Mouse (Mus musculus) layer of hippocampus, adult 2 months (tissue): ENCODE measurements around the gene H60b. TPM values are rescaled to one million over a fixed set of nuclear protein-coding genes. Genes with fewer than 3 reads are reported as not detected.
A peak's percentile ranks its signal among the peaks of the same experiment; 100 is the strongest.
"Not testable (repeated sequence)": the region's sequence is repeated elsewhere in the genome, so short reads cannot be mapped to it uniquely, and the experiment has no call there.

ENCODE experiments used
- DNase-seq, 2 experiments: peaks; one replicate each; pipeline ENCODE4 v3.0.0; 2022; ENCODE audit warnings: low spot score in 2 of 2
- H3K27ac ChIP-seq: fragments of 200-600 bp; 2 replicates; pipeline ENCODE4 v1.8.1; 2022
- H3K4me3 ChIP-seq: fragments of 200-600 bp; 2 replicates; pipeline ENCODE4 v1.8.1; 2022; ENCODE audit warnings: mild to moderate bottlenecking
- CTCF ChIP-seq: fragments of 200-600 bp; conservative IDR thresholded peaks from 2 replicates; pipeline ENCODE4 v1.8.1; 2022; ENCODE audit warnings: antibody characterized with exemption, mild to moderate bottlenecking, moderate library complexity
- total RNA-seq, 2 experiments: library from RNA; stranded (reverse); gene quantifications; 2 replicates each; pipeline ENCODE4 v1.2.3; 2021

The H60b gene
- total RNA-seq, 2 experiments from 2014 or later: not detected

DNA sequence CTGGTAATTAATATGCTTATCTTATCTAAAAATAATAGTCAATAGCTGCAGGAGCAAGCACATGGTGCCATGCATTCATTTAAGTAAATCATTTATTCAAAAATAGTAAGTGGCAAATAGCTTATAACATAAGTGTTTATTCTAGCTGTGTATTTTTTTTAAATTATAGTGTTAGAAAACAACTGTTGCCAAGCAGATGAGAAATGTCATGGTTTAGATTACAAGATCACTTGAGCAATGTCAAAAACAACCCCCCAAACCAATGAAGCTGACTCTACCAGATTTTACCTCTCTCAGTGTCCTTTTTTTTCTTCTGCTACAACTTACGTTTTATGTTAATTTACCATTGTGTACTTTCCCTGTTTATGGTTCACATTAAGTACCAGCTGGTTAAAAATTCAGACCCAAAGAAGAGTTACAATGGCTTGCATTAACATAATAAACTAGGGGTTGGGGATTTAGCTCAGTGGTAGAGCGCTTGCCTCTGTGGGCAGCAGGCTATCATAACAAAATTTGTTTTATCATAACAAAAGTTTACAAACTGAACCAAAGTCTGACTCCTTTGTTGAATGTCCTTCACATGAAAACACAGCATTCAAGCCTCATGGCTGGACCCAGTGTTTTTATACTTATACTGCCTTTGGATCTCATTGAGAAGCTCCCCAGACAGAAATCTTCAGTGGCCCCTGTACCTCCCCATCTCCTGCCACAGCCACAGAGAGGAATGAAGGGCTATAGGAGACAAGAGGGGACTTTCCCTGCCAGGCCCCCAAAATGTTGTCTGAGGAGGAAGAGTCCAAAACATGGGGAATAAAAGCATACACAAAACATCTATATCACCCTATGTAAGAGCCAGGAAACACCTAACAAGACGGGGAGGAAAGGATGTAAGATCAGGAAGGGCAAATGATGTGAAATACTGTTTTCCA, 3.3 kb upstream of the H60b start:
- H3K27ac ChIP-seq: no peak overlapping the region
- TF ChIP-seq CTCF: no peak
- DNase-seq: no peak

DNA sequence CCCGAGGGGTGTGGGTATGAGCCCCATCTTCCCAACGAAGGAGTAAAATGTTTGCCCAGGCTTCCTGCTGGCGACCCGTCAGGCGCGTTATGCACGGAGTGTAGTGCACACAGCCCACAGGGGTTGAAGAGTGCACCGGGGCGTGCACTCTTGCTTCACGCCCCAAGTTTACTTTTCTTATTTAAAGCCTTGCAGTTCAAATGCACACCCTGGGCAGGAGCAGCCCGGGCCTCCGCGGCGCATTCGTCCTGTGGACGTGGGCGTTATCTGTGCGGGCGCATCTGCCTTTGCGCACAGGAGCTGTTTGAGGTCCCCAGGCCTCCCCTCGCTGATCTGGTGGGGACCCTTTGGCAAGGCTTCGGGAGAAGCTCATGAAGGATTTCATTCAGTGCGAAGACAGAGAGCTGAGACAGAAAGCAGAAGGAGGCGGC, 760 bp downstream of the H60b start:
- Histone ChIP-seq H3K4me3 (no peak overlapping the region), H3K27ac (no peak overlapping the region)
- no peak for DNase-seq
- no peak for TF ChIP-seq CTCF

More for the DNA sequence above, 3.3 kb upstream of the H60b start:
- H3K4me3 ChIP-seq: no peak overlapping the region

DNA sequence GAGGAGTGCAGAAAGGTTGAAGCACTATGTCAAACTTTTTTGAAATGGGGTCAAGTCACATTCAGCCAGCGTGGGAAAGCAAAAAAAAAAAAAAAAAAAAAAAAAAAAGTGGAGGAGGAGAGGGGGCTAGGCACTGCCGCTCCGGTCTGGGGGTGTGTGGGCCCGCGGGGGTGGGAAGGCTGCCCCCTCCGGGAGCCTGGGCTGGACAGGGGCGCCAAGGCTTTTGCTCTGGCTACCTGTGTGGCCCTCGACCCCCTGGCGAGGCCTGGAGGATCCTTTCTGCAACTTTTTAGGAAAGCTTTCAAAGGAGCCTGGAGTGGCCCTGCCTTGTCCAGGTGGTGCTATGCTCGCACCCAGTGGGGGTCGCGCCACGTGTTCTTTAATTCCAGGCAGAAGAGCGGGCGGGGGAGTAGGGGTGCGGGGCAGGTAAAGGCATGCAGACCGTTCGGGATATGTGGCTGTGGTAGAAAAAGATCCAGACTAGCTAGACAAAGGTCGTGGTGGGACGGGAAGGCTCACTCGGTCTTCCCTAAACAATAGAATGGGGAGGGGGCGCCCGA, 1.3 kb downstream of the H60b start:
- Histone ChIP-seq H3K27ac (no peak overlapping the region), H3K4me3 (no peak overlapping the region)
- TF ChIP-seq CTCF: no peak
- DNase-seq: no peak

DNA sequence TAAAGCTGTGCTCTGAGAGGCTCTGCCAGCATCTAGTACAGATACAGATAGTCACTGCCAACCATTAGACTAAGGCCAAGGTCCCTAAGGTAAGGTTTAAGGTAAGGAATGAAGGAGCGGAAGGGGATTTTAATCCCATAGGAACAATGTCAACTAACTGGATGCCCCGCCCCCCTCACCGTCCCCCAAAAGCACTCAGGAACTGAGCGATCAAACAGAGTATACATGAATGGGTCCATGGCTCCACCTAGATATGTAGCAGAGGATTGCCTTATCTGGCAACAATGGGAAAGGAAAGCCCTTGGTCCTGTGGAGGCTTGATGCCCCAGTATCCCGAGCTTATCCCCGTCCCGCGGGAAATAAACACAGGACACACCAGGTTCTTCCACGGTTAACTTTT, 4.9 kb downstream of the H60b start:
- not testable (repeated sequence) for H3K4me3 ChIP-seq, DNase-seq, H3K27ac ChIP-seq

DNA sequence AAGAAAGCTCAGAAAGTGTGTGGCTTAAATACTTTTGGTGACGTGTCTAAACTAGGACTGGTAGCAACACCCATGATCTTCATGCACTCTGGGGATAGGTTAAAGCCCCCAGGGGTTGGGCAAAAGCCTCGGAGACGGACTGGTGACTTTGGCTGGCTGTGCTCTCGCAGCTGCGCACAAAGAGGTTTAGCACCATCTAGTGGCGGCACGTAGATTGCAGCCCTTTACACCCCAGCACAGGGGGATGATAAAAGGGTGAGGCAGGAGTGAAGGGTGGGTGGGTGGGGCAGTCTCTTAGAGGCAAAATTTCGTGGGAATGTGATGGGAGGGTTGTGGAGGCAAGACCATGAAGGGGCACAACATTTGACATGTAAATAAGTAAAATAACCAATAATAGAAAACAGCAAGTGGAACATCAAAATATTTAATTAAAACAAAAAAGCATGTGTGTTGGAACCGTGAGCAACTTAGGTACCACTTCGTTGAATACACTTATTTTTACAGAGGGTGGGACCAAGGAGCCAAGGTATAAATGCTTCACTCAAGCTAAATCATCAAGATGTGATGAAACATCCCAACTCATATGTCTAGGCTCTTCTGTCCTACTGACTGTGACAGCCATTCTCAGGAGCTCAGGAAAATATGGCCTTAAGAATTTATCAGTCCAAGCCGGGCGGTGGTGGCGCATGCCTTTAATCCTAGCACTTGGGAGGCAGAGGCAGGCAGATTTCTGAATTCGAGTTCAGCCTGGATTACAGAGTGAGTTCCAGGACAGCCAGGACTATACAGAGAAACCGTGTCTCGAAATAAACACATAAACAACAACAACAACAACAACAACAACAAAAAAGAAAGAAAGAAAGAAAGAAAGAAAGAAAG, 5.6 kb downstream of the H60b start:
- TF ChIP-seq CTCF: peak; percentile 69
- not testable (repeated sequence) for H3K27ac ChIP-seq, H3K4me3 ChIP-seq
- peak; percentile 46 to 75 for DNase-seq

DNA sequence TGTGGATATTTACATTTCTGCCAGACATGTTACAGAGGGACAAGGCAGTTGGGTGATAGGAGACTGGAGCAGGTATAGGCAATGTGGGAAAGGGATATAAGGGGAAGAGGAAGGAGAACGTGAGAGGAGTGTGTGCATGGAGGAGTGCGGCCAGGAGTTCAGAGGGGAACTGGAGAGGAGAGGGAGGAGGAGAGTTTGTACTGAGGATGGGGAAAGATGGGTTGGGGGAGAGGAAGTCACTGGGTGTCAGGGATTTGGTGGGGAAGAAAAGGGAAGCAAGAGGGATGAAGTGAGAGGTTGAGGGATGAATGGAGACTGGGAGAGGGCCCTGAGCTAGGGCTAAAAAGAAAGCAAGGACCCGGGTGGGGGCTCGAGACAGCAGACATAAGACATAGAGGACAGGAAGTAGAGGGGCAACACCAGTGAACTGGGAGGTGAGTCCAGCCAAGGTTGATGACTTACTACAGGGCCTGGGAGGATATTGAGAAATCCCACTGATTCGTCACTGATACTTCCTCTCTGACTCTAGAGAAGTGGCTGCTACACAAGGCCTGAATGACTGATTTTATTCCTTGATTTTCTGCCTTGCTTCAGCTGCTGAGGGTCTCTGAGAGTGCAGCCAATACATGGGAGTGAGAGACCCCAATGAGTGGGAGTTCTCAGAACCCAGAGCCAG, 7.1 kb downstream of the H60b start:
- not testable (repeated sequence) for DNase-seq, H3K4me3 ChIP-seq, H3K27ac ChIP-seq

DNA sequence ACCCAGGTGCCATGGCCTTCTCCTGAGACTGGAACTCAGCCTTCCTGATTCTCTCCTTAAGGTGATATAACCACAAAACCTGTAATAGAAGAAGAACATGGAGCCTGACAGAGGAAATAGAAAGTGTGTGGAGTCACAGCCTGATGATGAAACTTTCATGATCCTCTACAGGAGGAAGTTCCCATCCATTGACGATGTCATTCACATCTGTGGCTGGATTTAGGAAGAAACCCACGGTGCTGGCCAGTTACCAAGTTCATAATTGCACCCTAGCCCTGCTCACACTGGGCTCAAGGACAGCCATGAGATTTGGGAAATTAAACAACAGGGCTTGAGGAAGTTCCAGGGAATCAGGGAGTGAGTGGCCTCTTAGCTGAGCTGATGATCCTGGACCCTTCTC, 7.6 kb downstream of the H60b start:
- not testable (repeated sequence) for H3K4me3 ChIP-seq, DNase-seq, H3K27ac ChIP-seq

DNA sequence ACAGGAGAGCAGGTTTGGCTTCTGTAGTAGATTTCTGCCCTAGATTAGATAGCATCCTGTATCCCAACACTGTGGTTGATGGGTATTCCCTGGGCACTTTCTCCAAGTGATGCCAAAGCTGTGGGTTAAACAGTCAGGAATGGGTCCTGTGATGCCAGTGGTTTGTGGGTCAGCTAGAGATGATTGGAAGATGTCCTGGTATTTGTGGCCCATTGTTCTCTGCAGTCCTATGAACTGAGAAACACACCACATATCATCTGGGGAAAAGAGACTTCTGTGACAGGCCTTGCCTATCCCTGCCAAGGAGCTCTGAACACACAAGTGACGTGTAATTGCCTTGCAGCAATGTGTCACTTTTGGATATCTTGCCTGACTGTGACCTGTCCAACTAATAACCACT, 8.7 kb downstream of the H60b start:
- not testable (repeated sequence) for DNase-seq, H3K4me3 ChIP-seq, H3K27ac ChIP-seq

DNA sequence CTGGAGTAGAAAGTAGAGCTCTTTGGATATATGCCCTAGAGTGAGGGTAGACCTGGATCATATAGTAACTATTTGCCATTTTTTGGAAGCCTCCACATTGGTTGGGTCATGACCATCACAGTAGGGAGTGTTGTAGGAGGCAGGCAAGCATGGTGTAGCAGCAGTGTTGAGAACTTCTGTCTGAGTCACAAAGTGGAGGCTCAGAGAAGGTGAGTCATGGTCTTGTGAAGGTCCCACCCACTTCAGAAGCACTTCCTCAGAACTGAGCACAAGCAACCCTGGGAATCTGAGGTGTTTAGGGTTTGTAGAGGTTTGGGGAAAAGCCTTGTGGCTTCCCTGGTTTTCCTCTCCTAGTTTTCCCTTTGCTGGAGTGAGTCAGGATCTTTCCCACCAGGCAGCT, 10.7 kb downstream of the H60b start:
- not testable (repeated sequence) for H3K27ac ChIP-seq, H3K4me3 ChIP-seq, DNase-seq

DNA sequence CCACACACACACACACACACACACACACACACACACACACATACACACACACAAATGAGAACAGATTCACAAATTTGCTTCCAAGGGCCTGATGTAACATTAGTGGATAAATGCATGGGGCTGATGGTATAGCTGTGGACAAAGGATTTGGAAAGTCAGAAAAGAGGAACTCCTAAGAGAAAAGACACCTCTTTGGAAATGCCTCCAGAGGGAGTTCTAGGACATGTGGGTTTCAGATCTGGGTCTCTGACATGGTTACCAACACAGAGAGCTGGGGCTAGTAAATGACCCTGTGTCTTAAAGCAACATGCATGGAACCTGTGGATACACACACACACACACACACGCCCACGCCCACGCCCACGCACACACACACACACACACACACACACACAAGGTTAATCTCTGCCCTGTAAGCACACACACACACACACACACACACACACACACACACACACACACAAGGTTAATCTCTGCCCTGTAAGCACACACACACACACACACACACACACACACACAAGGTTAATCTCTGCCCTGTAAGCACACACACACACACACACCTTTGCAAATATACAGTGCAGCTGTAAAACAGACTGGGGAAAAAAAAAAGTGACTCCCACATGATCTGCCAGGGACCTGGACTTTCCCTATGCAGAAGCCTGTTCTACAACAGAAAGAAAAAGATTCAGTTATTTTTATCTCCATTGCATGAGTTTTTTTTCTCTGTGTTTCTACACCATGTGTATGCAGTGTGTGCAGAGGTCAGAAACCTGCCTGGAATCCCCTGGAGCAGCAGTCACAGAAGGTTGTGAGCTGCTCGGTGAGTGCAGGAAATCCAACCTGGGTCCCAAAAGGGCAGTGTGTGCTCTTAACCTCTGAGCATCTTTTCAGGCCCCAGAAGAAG, 14.3 kb downstream of the H60b start:
- H3K4me3 ChIP-seq, DNase-seq, H3K27ac ChIP-seq: not testable (repeated sequence)

DNA sequence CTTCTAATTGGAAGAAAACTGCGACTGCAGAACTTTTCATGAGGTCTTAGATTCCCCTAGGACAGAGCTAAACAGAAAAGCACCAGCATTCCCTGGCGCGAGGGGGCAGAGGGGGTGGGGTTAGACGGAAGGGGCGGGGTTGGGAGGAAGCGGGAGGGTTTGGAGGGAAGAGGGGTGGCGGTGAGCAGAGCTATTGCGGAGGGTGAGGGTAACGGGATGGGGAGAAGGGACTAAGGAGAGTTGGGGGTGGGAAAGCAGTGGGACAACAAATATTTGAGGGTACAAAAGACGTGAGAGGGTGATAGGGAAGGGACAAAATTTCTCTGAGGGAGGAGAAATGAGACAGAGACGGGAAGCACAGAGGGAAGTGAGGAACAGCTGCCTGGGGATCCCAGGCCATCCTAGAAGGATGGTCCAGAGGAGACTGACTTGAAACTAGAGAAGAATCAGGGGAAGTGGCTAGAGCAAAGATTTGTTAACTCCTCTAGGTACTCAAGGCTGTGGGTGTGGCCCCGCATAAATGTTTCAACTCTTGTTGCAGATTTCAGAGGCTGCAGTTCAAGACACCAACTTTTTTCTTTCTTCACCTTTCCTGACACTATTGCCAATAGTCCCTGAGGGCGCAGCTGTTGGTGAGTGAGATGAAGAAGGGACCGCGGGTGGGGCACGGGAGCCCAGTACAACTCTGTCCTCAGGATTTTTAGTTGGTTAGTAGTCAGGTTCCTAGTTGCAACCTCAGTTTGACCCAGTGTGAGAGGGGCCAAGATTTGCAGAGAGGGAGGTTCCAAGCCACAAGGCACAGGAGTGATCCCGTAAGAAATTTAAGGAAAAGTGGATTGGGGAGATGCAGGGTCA, 15.2 kb downstream of the H60b start:
- not testable (repeated sequence) for H3K27ac ChIP-seq, DNase-seq, H3K4me3 ChIP-seq

DNA sequence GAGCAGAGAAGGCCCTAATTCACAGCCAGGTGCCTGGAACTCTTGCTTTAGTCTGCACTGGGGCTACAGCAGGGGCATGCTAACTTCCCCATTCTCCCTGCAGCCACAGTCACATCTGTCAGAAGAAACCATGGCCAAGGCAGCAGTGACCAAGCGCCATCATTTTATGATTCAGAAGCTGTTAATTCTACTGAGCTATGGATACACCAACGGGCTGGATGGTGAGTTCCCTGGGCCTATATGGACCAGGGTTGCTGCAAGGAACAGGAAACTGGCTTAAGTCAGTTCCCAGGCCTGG, 15.8 kb downstream of the H60b start:
- H3K4me3 ChIP-seq, DNase-seq, H3K27ac ChIP-seq: not testable (repeated sequence)

DNA sequence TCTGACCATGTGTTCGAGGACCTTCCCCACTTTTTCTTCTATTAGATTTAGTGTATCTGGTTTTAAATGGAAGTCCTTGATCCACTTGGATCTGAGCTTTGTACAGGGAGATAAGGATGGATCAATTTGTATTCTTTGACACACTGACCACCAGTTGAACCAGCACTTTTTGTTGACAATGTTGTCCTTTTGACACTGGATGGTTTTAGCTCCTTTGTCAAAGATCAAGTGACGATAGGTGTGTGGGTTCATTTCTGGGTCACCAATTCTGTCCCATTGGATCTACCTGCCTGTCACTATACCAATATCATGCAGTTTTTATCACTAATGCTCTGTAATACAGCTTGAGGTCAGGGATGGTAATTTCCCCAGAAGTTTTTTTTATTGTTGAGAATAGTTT, 18.1 kb downstream of the H60b start:
- H3K27ac ChIP-seq, H3K4me3 ChIP-seq, DNase-seq: not testable (repeated sequence)

DNA sequence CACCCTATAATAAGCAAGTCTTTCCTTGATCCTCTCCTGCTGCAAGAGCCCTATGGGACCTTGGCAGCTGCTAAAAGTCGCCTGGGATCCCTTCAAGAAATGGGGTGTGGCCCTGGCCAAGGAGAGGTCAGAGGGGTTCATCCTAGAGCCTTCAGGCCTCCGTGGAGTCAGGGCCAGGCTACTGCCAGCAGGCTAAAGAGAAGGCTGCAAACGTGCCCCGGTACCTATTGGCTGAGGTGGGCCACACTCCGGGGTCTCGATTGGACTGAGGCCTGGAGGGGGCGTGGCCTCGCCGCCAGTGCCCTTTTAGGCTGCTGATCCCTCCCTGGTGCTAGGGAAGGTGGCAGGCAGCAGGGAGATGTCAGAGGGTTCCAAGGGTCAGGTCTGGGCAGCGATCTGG, 32.6 kb downstream of the H60b start:
- H3K27ac ChIP-seq, DNase-seq, H3K4me3 ChIP-seq: not testable (repeated sequence)

DNA sequence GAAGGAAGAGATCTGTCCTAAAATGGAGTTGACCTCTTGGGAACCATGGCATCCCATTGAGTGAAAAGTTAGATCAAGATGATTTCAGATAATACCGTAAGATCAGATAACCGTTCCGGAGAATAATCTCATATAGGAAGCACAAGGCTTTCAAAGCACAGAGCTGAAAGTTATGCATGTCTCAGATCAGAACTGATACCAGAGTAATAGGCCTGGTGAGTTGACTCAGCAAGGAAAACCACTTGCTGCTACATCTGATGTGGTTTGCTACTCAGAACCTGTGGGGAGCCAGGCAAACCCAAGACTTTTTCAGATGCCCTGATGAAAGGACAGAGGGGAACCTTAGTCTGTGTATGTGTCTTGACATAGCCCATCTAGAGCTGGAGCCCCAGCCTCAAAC, 43.0 kb downstream of the H60b start:
- DNase-seq, H3K4me3 ChIP-seq, H3K27ac ChIP-seq: not testable (repeated sequence)

DNA sequence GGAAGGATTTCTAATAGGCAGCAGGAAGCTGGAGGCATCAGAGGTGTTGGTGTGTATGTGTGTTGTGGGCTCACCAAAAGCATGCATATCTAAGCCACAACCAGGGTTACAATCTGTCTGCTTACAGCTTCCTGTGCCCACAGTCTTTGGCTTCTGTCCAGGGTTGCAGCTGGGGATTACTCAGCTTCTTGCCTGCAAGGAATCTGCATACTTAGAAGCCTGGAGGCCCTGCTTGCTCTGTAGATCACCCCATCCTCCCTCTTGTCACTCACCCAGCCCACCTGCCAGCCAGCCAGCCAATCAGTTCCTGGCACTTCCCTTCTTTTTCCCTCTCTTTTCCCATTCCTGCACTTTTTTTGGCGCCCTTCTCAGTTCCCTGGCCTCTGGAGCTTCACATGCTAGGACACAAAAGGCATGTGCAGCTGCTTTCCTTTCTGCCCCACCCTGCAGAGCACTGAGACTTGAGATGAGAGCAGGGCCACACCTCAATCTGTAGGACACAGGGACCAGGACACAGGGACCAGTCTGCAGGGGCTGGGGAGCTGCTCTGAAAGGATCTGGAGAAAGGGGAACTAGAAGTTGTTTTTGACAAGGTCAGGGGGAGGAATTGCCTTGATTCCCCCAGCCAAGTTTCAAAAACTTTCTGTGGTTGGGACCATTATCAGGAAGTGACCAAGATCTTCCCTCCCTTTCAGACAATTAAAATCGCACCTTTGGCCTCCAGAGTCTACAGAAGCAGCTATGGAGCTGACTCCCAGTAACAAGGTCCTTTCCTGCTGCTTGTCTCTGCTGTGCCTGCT, 44.6 kb downstream of the H60b start:
- H3K27ac ChIP-seq, DNase-seq, H3K4me3 ChIP-seq: not testable (repeated sequence)
